Mouse (Mus musculus) adrenal gland, adult 2 months (tissue): ENCODE measurements at regions not wholly inside any gene's neighbourhood (a gene's known extent, or its start where the extent isn't known, plus 50 kb on each side); places are given as distances from the start of the nearest gene placed in this dataset.
A peak's percentile ranks its signal among the peaks of the same experiment; 100 is the strongest.

Experiments used
- DNase-seq: peaks from one replicate; pipeline ENCODE4 v3.0.0; 2021

DNA sequence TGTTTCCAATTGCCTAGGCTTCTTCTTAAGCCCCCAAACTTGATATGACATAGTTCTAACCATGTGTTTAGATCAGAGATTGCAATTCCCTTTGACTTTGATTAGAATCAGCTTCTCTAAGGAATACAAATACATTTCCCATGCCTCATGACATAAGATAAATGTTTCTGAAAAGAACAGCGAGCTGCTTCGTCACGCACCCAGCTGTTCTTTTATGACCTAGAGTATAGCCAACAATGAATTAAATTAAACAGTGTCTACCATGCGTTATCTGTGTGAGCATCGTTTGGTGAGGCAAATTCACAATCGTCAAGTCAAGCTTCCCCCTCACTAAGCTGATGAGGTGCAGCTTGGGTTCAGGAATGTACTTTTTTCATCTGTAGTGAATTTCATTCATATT, 261.8 kb upstream of the Dcbld2 start:
- DNase-seq = no peak

- no peak for DNase-seq
These were observed 252.7 kb upstream of the Dcbld2 start for GRCm38 (mm10) chr16:58155538-58155937.

- DNase-seq = no peak
These were observed 229.4 kb upstream of the Dcbld2 start for GRCm38 (mm10) chr16:58178744-58179401.

GRCm38 (mm10) chr16:58179981-58180380, 228.3 kb upstream of the Dcbld2 start:
- DNase-seq = peak; percentile 17

- DNase-seq = no peak
These were observed 213.4 kb upstream of the Dcbld2 start for GRCm38 (mm10) chr16:58194619-58195497.

- no peak for DNase-seq
These were observed 196.4 kb upstream of the Dcbld2 start for GRCm38 (mm10) chr16:58211872-58212271.

- DNase-seq = no peak
These were observed 173.6 kb upstream of the Dcbld2 start for GRCm38 (mm10) chr16:58234686-58235085.

GRCm38 (mm10) chr16:58236857-58237256, 171.4 kb upstream of the Dcbld2 start:
- no peak for DNase-seq

DNA sequence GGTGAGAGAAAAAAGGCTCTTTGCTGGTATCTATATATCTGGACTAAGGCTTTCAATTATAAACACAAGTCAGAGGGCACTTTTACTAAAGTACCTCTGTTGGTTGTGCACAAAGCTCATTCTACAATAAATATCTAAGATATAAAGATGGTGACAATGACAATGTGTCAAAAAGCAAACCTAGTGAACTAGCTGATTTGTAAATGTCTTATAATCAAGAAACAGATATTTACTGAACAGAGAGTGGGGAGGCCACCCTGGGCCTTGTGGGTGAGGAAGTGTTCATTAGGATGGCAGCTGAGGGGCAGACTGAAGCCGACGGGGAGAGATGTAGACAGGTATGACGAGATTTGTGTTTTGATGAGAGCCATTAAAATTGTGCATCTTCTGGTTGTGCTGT, 132.0 kb upstream of the Dcbld2 start:
- DNase-seq = no peak

- no peak for DNase-seq
These were observed 126.8 kb upstream of the Dcbld2 start for GRCm38 (mm10) chr16:58281474-58281873.

DNA sequence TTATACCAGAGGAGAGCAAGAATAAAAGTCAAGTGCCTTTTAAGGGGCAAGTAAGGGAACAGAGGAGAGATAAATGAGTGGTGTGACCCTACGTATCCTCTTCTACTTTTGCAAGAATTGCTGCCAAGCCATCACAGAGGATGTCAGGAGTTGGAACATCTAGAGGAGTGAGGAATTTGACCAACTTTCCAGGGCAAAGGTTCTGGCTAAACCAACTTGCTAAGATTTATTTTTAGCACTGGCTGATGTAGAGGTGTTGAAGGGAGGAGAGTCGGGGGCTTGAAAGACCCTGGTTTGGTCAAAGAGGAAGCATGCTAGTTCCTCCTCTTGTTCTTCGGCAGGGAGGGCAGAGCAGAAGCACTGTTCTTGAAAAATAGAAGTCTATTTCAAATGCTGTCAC, 113.8 kb upstream of the Dcbld2 start:
- DNase-seq = no peak

- DNase-seq = no peak
These were observed 113.1 kb upstream of the Dcbld2 start for GRCm38 (mm10) chr16:58295128-58295527.

DNA sequence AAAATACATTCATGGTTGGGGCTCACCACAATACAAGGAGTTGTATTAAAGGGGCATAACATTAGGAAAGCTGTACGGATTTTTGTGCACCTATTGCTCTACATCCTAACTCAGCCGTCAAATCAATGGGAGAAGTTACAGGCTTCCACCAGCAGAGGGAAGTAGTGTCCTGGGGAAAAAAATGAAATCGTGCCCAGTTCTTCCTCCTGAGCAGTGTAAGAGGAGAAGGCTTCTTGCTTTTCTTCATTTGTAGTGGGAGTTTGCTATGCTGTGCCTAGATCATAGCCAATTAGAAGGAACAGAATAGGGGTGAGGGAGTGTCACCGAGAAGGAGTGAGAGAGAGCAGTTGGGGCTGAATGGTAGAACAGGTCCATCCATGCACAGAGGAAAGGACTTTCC, 108.7 kb upstream of the Dcbld2 start:
- peak; percentile 41 for DNase-seq

- DNase-seq = no peak
These were observed 108.1 kb upstream of the Dcbld2 start for GRCm38 (mm10) chr16:58300098-58300497.

- DNase-seq = peak; percentile 6
These were observed 104.7 kb upstream of the Dcbld2 start for GRCm38 (mm10) chr16:58303555-58303954.

GRCm38 (mm10) chr16:58316889-58317455, 91.3 kb upstream of the Dcbld2 start:
- no peak for DNase-seq

DNA sequence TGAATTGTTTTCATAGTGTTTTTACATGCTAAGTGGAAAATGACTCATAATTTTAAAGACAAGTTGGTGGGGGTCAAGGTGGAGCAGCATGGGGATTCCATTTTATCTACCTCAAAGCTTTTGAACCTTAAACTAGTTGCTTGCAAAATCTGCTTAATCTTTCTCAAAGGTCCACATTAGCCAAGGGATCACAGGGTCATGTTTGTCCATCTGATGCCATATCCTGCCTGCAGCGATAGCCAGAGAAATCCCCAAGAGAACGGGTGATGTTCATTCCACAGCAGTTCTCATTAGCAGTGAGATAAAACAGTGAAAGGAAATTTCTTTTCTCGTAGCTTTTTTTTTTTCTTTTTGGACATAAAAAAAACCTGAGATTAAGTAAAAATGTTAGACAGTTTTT, 77.2 kb upstream of the Dcbld2 start:
- peak; percentile 10 for DNase-seq

DNA sequence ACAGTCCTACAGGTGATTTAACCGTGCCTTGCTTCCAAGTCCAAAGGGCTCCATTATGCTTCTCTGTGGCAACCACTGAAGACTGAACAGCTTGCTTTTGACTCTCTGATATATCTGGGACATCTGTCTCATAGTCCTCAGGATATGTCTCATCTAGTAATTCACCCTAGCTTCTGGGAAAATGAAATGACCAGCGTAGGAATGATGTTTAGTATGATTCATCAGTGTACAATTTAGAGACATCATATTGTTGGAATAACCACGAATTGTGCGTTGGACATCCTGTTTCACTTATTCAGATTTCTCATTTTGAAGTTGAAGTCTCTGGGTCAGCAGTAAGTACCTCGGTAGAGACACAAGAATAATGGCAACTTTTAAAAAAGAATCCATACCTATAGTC, 64.3 kb upstream of the Dcbld2 start:
- DNase-seq = no peak

- DNase-seq = no peak
These were observed 58.9 kb upstream of the Dcbld2 start for GRCm38 (mm10) chr16:58349354-58349753.

GRCm38 (mm10) chr16:58349802-58350201, 58.4 kb upstream of the Dcbld2 start:
- no peak for DNase-seq

- no peak for DNase-seq
These were observed 56.1 kb upstream of the Dcbld2 start for GRCm38 (mm10) chr16:58352156-58352555.

DNA sequence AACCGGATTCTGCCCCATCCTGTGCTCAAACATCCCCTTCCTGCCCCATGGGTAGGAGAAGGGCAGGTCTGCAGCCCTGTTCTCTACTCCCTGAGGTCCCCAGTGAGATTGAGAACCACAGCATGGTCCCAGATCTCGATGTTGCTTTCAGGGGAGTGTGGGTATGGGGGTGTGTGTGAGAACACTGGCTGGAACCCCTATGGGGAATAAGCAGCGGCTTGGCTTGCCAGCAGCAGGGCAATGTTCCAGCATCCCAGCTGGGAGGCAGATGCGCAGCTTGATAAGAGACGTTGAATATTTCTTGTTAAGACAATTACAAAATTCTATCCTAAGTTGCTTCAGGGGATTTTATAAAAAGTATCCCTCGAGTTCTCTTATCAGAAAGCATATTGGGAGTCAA, 53.7 kb upstream of the Dcbld2 start:
- peak; percentile 7 for DNase-seq
